Mouse (Mus musculus) embryonic facial prominence, embryonic 14.5 days (tissue): Measurements from ENCODE around the gene Tex9. TPM values are rescaled to one million over a fixed set of nuclear protein-coding genes. Genes with fewer than 3 reads are reported as not detected.
"Not testable (repeated sequence)": the region's sequence is repeated elsewhere in the genome, so short reads cannot be mapped to it uniquely, and the experiment has no call there.

Source experiments
- ATAC-seq: fragments of 200-750 bp; cut with Nextera tagmentation; 2 replicates; pipeline ENCODE4 v1.8.0; 2017; ENCODE audit warnings: low read depth, moderate number of reproducible peaks, moderate TSS enrichment
- DNase-seq: peaks from one replicate; pipeline ENCODE4 v3.0.0-alpha.2; 2015; ENCODE audit warnings: low spot score
- H3K27ac ChIP-seq: fragments of 300-500 bp; sonication (generic); replicated peaks from 2 replicates; pipeline ENCODE4 v1.5.1; 2014; ENCODE audit warnings: low read depth, mild to moderate bottlenecking, low read length, moderate library complexity
- H3K27me3 ChIP-seq: fragments of 300-500 bp; sonication (generic); replicated peaks from 2 replicates; pipeline ENCODE4 v1.6.1; 2014; ENCODE audit warnings: low read length; ENCODE audit not compliant: control insufficient read depth, insufficient read depth
- H3K36me3 ChIP-seq: fragments of 300-500 bp; sonication (generic); 2 replicates; pipeline ENCODE4 v1.6.1; 2014; ENCODE audit warnings: low read length, mixed read lengths; ENCODE audit not compliant: control insufficient read depth, insufficient read depth
- H3K4me1 ChIP-seq: fragments of 300-500 bp; sonication (generic); 2 replicates; pipeline ENCODE4 v1.6.1; 2014; ENCODE audit warnings: antibody characterized with exemption, low read length; ENCODE audit not compliant: control insufficient read depth, insufficient read depth
- H3K4me2 ChIP-seq: fragments of 300-500 bp; sonication (generic); 2 replicates; pipeline ENCODE4 v1.6.1; 2014; ENCODE audit warnings: low read depth, mild to moderate bottlenecking, low read length, moderate library complexity, mixed read lengths
- H3K4me3 ChIP-seq: fragments of 300-500 bp; sonication (generic); 2 replicates; pipeline ENCODE4 v1.5.1; 2014; ENCODE audit warnings: low read depth, mild to moderate bottlenecking, low read length
- H3K9ac ChIP-seq: fragments of 300-500 bp; sonication (generic); 2 replicates; pipeline ENCODE4 v1.6.1; 2014; ENCODE audit warnings: low read depth, mild to moderate bottlenecking, low read length, moderate library complexity, mixed read lengths
- H3K9me3 ChIP-seq: fragments of 300-500 bp; sonication (generic); 2 replicates; pipeline ENCODE4 v1.6.1; 2016; ENCODE audit warnings: low read length; ENCODE audit not compliant: control insufficient read depth
- WGBS: fragments of 180-500 bp; shearing (Covaris S2); extraction: QIAGEN DNeasy Blood & Tissue Kit; methylation state at CpG from one replicate; pipeline ENCODE4 v1.1.7; 2014; 5-methylcytosine and 5-hydroxymethylcytosine counted together
- microRNA-seq: library from miRNA; unstranded; fragments of <30 nt; microRNA quantifications from one replicate; pipeline ENCODE4, GENCODE M21; 2016; ENCODE audit warnings: borderline number of aligned reads
- polyA plus RNA-seq: library from polyadenylated mRNA; unstranded; fragments of >200 nt; fragmentation: Nextera tagmentation; extraction: Ambion mirVana; gene quantifications from 2 replicates; pipeline ENCODE4 v1.2.1, GENCODE M21; 2014

Tex9 gene
- polyA plus RNA-seq, 1 experiment from 2014 or later, result 22.1 TPM

DNA sequence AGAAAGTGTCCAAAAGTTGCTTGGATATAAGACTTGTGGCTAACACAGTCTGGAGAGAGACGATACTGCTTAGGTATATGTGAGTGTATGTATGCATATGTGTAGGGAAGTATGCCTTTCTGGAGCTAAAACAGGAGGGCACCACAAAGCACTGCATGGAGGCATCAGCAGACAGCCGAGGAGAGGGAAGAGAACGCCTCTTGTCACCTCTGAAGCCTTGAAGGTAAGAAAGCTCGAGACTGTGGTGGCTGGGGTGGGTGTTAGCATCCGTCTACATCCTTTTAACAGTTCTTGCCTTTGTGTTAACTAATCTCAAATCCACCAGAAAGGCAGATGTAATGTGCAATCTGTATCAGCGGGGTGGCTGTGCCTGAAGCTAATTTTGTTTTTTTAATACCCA is 88.6 kb downstream of the Tex9 start:
- H3K27ac ChIP-seq, result no peak overlapping the region
- no peak for ATAC-seq
- WGBS, result 71% methylated on average over 6 of the region's 6 CpGs
- no peaks in the 10 kb centered on the region for H3K4me1 ChIP-seq
- no peak for DNase-seq
- H3K27me3 ChIP-seq, result no peaks in the 10 kb centered on the region
- H3K4me2 ChIP-seq, result no peak overlapping the region
- no peaks in the 10 kb centered on the region for H3K9me3 ChIP-seq
- no peak overlapping the region for H3K9ac ChIP-seq
- H3K36me3 ChIP-seq, result no peaks in the 10 kb centered on the region
- no peak overlapping the region for H3K4me3 ChIP-seq

DNA sequence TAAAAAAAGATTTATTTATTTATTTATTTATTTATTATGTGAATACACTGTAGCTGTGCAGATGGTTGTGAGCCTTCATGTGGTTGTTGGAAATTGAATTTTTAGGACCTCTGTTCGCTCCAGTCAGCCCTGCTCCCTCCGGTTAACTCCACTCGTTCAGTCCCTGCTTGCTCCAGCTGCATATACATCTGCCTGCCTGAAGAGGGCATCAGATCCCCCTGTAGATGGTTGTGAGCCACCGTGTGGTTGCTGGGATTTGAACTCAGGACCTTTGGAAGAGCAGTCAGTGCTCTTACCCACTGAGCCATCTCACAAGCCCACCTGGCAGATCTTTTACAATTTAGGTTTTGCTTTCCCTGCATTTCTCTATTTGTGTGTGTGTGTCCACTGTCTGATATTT is 90.2 kb downstream of the Tex9 start:
- H3K27ac ChIP-seq, H3K4me2 ChIP-seq, H3K9ac ChIP-seq, H3K9me3 ChIP-seq, H3K36me3 ChIP-seq, H3K27me3 ChIP-seq, ATAC-seq, DNase-seq, H3K4me3 ChIP-seq, H3K4me1 ChIP-seq: not testable (repeated sequence)
- 69% methylated on average over 4 of the region's 4 CpGs for WGBS

Small RNA genes within 50 kb of the gene (microRNA-seq; reads per million reads assigned to microRNA genes)
- gene Gm28010, result not detected

Other genes starting within 250 kb of the Tex9 start
- gene Zfp280d, start 217.4 kb downstream of the Tex9 start, polyA plus RNA-seq, result 37.5 and 38.7 TPM in 2 replicates
- 22.7 and 24.3 TPM in 2 replicates for gene Mns1, start 54.2 kb downstream of the Tex9 start, polyA plus RNA-seq
- 12.6 and 13.9 TPM in 2 replicates for gene Rfx7, start 40.0 kb upstream of the Tex9 start, polyA plus RNA-seq
- 649 and 733 TPM in 2 replicates for gene Nedd4, start 170.1 kb upstream of the Tex9 start, polyA plus RNA-seq